Mouse (Mus musculus) midbrain, embryonic 13.5 days (tissue): ENCODE data around the gene Kdm5a. TPM values are rescaled to one million over a fixed set of nuclear protein-coding genes. Genes with fewer than 3 reads are reported as not detected.

ENCODE experiments used
- ATAC-seq: fragments of 200-750 bp; cut with Nextera tagmentation; 2 replicates; pipeline ENCODE4 v1.8.0; 2017; ENCODE audit warnings: mild to moderate bottlenecking, moderate TSS enrichment, moderate library complexity
- H3K27ac ChIP-seq: fragments of 300-500 bp; sonication (generic); 2 replicates; pipeline ENCODE4 v1.5.1; 2015; ENCODE audit warnings: inconsistent platforms, mild to moderate bottlenecking, moderate library complexity
- H3K27me3 ChIP-seq: fragments of 300-500 bp; sonication (generic); 2 replicates; pipeline ENCODE4 v1.6.1; 2015; ENCODE audit warnings: mild to moderate bottlenecking, inconsistent platforms
- H3K36me3 ChIP-seq: fragments of 300-500 bp; sonication (generic); 2 replicates; pipeline ENCODE4 v1.6.1; 2015; ENCODE audit warnings: mild to moderate bottlenecking, inconsistent platforms
- H3K4me1 ChIP-seq: fragments of 300-500 bp; sonication (generic); replicated peaks from 2 replicates; pipeline ENCODE4 v1.6.1; 2015; ENCODE audit warnings: inconsistent platforms
- H3K4me2 ChIP-seq: fragments of 300-500 bp; sonication (generic); replicated peaks from 2 replicates; pipeline ENCODE4 v1.6.1; 2015; ENCODE audit warnings: moderate library complexity, mild to moderate bottlenecking, inconsistent platforms
- H3K4me3 ChIP-seq: fragments of 300-500 bp; sonication (generic); replicated peaks from 2 replicates; pipeline ENCODE4 v1.5.1; 2015; ENCODE audit warnings: mild to moderate bottlenecking, inconsistent platforms
- H3K9ac ChIP-seq: fragments of 300-500 bp; sonication (generic); replicated peaks from 2 replicates; pipeline ENCODE4 v1.6.1; 2015; ENCODE audit warnings: mild to moderate bottlenecking, inconsistent platforms
- H3K9me3 ChIP-seq: fragments of 300-500 bp; sonication (generic); 2 replicates; pipeline ENCODE4 v1.6.1; 2016; ENCODE audit warnings: mild to moderate bottlenecking, inconsistent platforms
- whole genome bisulfite sequencing: fragments of 180-500 bp; shearing (Covaris S2); methylation state at CpG from one replicate; pipeline ENCODE4 v1.1.7; 2015; 5-methylcytosine and 5-hydroxymethylcytosine counted together
- polyA plus RNA-seq: library from polyadenylated mRNA; unstranded; fragments of >200 nt; fragmentation: Nextera tagmentation; extraction: Ambion mirVana; gene quantifications from 2 replicates; pipeline ENCODE4 v1.2.1, GENCODE M21; 2015

Kdm5a gene
- polyA plus RNA-seq, 1 experiment from 2014 or later = 54.0 TPM

- Histone ChIP-seq H3K4me1 (peaks cover 5% of the 10 kb centered on the region; the same call in 1 of the 2 replicates), H3K27ac (no peak overlapping the region), H3K9ac (no peak overlapping the region), H3K4me3 (no peak overlapping the region), H3K4me2 (no peak overlapping the region), H3K27me3 (no peaks in the 10 kb centered on the region), H3K36me3 (peaks cover 7% of the 10 kb centered on the region; the same call in 1 of the 2 replicates), H3K9me3 (no peaks in the 10 kb centered on the region)
- WGBS = 90% methylated on average over 6 of the region's 6 CpGs
- no peak for ATAC-seq
Observed at GRCm38 (mm10) chr6:120481538-120481937, 117.6 kb downstream of the Kdm5a start.

GRCm38 (mm10) chr6:120482021-120482420, 118.1 kb downstream of the Kdm5a start:
- Histone ChIP-seq H3K27me3 (no peaks in the 10 kb centered on the region), H3K4me2 (no peak overlapping the region), H3K36me3 (peaks cover 7% of the 10 kb centered on the region; the same call in 1 of the 2 replicates), H3K4me1 (peaks cover 5% of the 10 kb centered on the region; the same call in 1 of the 2 replicates), H3K4me3 (no peak overlapping the region), H3K9me3 (no peaks in the 10 kb centered on the region), H3K9ac (no peak overlapping the region), H3K27ac (no peak overlapping the region)
- WGBS = 89% methylated on average over 14 of the region's 14 CpGs
- ATAC-seq = no peak; the same call in 1 of the 2 replicates

GRCm38 (mm10) chr6:120482756-120483155, 118.8 kb downstream of the Kdm5a start:
- no peak for ATAC-seq
- WGBS = 38% methylated on average over 6 of the region's 6 CpGs

GRCm38 (mm10) chr6:120483211-120483626, 119.3 kb downstream of the Kdm5a start:
- Histone ChIP-seq H3K9ac (no peak overlapping the region), H3K9me3 (no peaks in the 10 kb centered on the region), H3K4me3 (no peak overlapping the region), H3K27me3 (no peaks in the 10 kb centered on the region), H3K36me3 (peaks cover 7% of the 10 kb centered on the region; the same call in 1 of the 2 replicates), H3K4me1 (peaks cover 5% of the 10 kb centered on the region; the same call in 1 of the 2 replicates), H3K4me2 (no peak overlapping the region), H3K27ac (no peak overlapping the region)
- 38% methylated on average over 8 of the region's 8 CpGs for WGBS
- ATAC-seq = peak; percentile 28

More at GRCm38 (mm10) chr6:120482756-120483155, 118.8 kb downstream of the Kdm5a start:
- Histone ChIP-seq H3K4me1 (peaks cover 5% of the 10 kb centered on the region; the same call in 1 of the 2 replicates), H3K4me2 (no peak overlapping the region), H3K9me3 (no peaks in the 10 kb centered on the region), H3K27me3 (no peaks in the 10 kb centered on the region), H3K27ac (no peak overlapping the region), H3K36me3 (peaks cover 7% of the 10 kb centered on the region; the same call in 1 of the 2 replicates), H3K4me3 (no peak overlapping the region), H3K9ac (no peak overlapping the region)

GRCm38 (mm10) chr6:120485038-120485437, 121.1 kb downstream of the Kdm5a start:
- H3K27ac ChIP-seq = no peak overlapping the region

GRCm38 (mm10) chr6:120486051-120486510, 122.2 kb downstream of the Kdm5a start:
- Histone ChIP-seq H3K4me3 (no peak overlapping the region), H3K27me3 (no peaks in the 10 kb centered on the region), H3K9ac (no peak overlapping the region), H3K36me3 (peaks cover 7% of the 10 kb centered on the region; the same call in 1 of the 2 replicates), H3K4me2 (no peak overlapping the region), H3K4me1 (peaks cover 24% of the 10 kb centered on the region), H3K9me3 (no peaks in the 10 kb centered on the region), H3K27ac (no peak overlapping the region)
- WGBS = 72% methylated on average over 8 of the region's 8 CpGs
- no peak for ATAC-seq

More at GRCm38 (mm10) chr6:120485038-120485437, 121.1 kb downstream of the Kdm5a start:
- Histone ChIP-seq H3K4me2 (no peak overlapping the region), H3K9ac (no peak overlapping the region), H3K27me3 (no peaks in the 10 kb centered on the region), H3K9me3 (no peaks in the 10 kb centered on the region), H3K4me1 (peaks cover 14% of the 10 kb centered on the region), H3K4me3 (no peak overlapping the region), H3K36me3 (peaks cover 7% of the 10 kb centered on the region; the same call in 1 of the 2 replicates)
- WGBS = 77% methylated on average over 3 of the region's 3 CpGs
- no peak for ATAC-seq

GRCm38 (mm10) chr6:120488647-120489046, 124.7 kb downstream of the Kdm5a start:
- H3K9ac ChIP-seq = no peak overlapping the region

GRCm38 (mm10) chr6:120489461-120489860, 125.5 kb downstream of the Kdm5a start:
- H3K27ac ChIP-seq = no peak overlapping the region
- no peak for ATAC-seq
- H3K4me1 ChIP-seq = peaks cover 46% of the 10 kb centered on the region
- no peak overlapping the region for H3K9ac ChIP-seq
- no peaks in the 10 kb centered on the region for H3K9me3 ChIP-seq
- 71% methylated on average over 2 of the region's 2 CpGs for WGBS
- 0 out of 2 replicates have a peak overlapping the region, but pooled peaks have one; percentile 69 for H3K4me2 ChIP-seq
- H3K4me3 ChIP-seq = no peak overlapping the region
- no peaks in the 10 kb centered on the region for H3K36me3 ChIP-seq
- peaks cover 14% of the 10 kb centered on the region; the same call in 1 of the 2 replicates for H3K27me3 ChIP-seq

More at GRCm38 (mm10) chr6:120488647-120489046, 124.7 kb downstream of the Kdm5a start:
- H3K4me2 ChIP-seq = no peak overlapping the region
- no peaks in the 10 kb centered on the region for H3K36me3 ChIP-seq
- 80% methylated on average over 3 of the region's 3 CpGs for WGBS
- no peak overlapping the region for H3K4me3 ChIP-seq
- H3K9me3 ChIP-seq = no peaks in the 10 kb centered on the region
- peaks cover 39% of the 10 kb centered on the region for H3K4me1 ChIP-seq
- H3K27ac ChIP-seq = no peak overlapping the region
- peaks cover 14% of the 10 kb centered on the region; the same call in 1 of the 2 replicates for H3K27me3 ChIP-seq
- no peak for ATAC-seq

- Histone ChIP-seq H3K4me2 (peak overlapping the region; percentile 69), H3K27ac (no peak overlapping the region), H3K9ac (peak overlapping the region; percentile 89; the same call in 1 of the 2 replicates), H3K9me3 (no peaks in the 10 kb centered on the region), H3K27me3 (peaks cover 14% of the 10 kb centered on the region; the same call in 1 of the 2 replicates), H3K4me1 (peaks cover 50% of the 10 kb centered on the region), H3K36me3 (no peaks in the 10 kb centered on the region), H3K4me3 (peak overlapping the region; percentile 80)
- 37% methylated on average over 7 of the region's 7 CpGs for WGBS
- ATAC-seq = no peak
Observed at GRCm38 (mm10) chr6:120491064-120491463, 127.1 kb downstream of the Kdm5a start.

GRCm38 (mm10) chr6:120491862-120492498, 128.1 kb downstream of the Kdm5a start:
- Histone ChIP-seq H3K4me1 (peaks cover 57% of the 10 kb centered on the region), H3K4me2 (peak overlapping the region; percentile 69), H3K9me3 (no peaks in the 10 kb centered on the region), H3K9ac (peak overlapping the region; percentile 89), H3K27ac (0 out of 2 replicates have a peak overlapping the region, but pooled peaks have one; percentile 98), H3K36me3 (no peaks in the 10 kb centered on the region), H3K4me3 (peak overlapping the region; percentile 80), H3K27me3 (peaks cover 14% of the 10 kb centered on the region; the same call in 1 of the 2 replicates)
- 10% methylated on average over 22 of the region's 22 CpGs for WGBS
- no peak; the same call in 1 of the 2 replicates for ATAC-seq

- Histone ChIP-seq H3K4me3 (peak overlapping the region; percentile 80), H3K27ac (peak overlapping the region; percentile 98), H3K27me3 (peaks cover 14% of the 10 kb centered on the region; the same call in 1 of the 2 replicates), H3K4me2 (peak overlapping the region; percentile 69), H3K36me3 (no peaks in the 10 kb centered on the region), H3K9ac (peak overlapping the region; percentile 89), H3K4me1 (peaks cover 57% of the 10 kb centered on the region), H3K9me3 (no peaks in the 10 kb centered on the region)
- peak; percentile 35 for ATAC-seq
- WGBS = under 1% methylated on average over 75 of the region's 95 CpGs
Observed at GRCm38 (mm10) chr6:120492499-120493373, 128.8 kb downstream of the Kdm5a start.
